In genomic region chr2:167904621-167905367, GRCm38 (mm10) we compare ENCODE assay signal across 18 mouse cellular contexts. TPM values are rescaled to one million over a fixed set of nuclear protein-coding genes. Genes with fewer than 3 reads are reported as not detected.
DNase-seq lines count a peak whose midpoint lies in the region; TF ChIP-seq lines count a peak whose summit lies in the region.
"Had no signal": no experiment of that assay in that cellular context is flagged by ENCODE, and none has a peak within 500 bp of the region (broad histone marks: within the 10 kb centered on the region; RNA-seq: fewer than 3 reads in every experiment).

No protein-coding gene starts in this region.

- no peak overlapping the region for H3K9ac ChIP-seq in heart, adult 2 months (ENCODE audit: low read depth, low read length)
- 0 out of 2 replicates have a peak overlapping the region, but pooled peaks have one; percentile 21 for H3K9ac ChIP-seq in ES-Bruce4 (ENCODE audit: low read depth, poor library complexity, severe bottlenecking)
- H3K9ac ChIP-seq: heart, embryonic 12.5 days; limb, embryonic 12.5 days had no signal

- no peak for TF ChIP-seq POLR2A in heart, adult 2 months (IDR thresholded peaks at IDR 0.05; ENCODE audit: insufficient read depth, low read depth, low read length)
- TF ChIP-seq POLR2A in lung, adult 2 months (IDR thresholded peaks at IDR 0.05; ENCODE audit: borderline replicate concordance, extremely low read depth, low read depth, low read length): no peak
- TF ChIP-seq POLR2A in ES-Bruce4 (IDR thresholded peaks at IDR 0.05; ENCODE audit: insufficient read depth, low read length): no peak
- TF ChIP-seq POLR2A in brain, embryonic 14.5 days (IDR thresholded peaks at IDR 0.05; ENCODE audit: borderline replicate concordance, extremely low read depth, insufficient read depth, insufficient read length, poor library complexity, severe bottlenecking): no peak

- H3K4me1 ChIP-seq in heart, adult 2 months (ENCODE audit: control insufficient read depth, insufficient read depth, low read length): no peaks in the 10 kb centered on the region
- H3K4me1 ChIP-seq in lung, adult 2 months (ENCODE audit: control insufficient read depth, insufficient read depth, low read length): peaks cover 3% of the 10 kb centered on the region; the same call in 1 of the 2 replicates
- H3K4me1 ChIP-seq in ES-Bruce4 (ENCODE audit: control insufficient read depth, insufficient read depth, low read length): peaks cover 1% of the 10 kb centered on the region

- no peak overlapping the region for H3K27ac ChIP-seq in heart, adult 2 months
- no peak overlapping the region for H3K27ac ChIP-seq in ES-Bruce4 (ENCODE audit: insufficient read depth, low read length)
- H3K27ac ChIP-seq: limb, embryonic 12.5 days; midbrain, embryonic 10.5 days had no signal

- 82% methylated on average over 12 of the region's 12 CpGs for WGBS in heart, adult 2 months
- 89% methylated on average over 12 of the region's 12 CpGs for WGBS in lung, adult 2 months

- intact Hi-C loops in heart, adult 2 months (cut with DNase I): no loop called here

- no peaks in the 10 kb centered on the region for H3K36me3 ChIP-seq in heart, adult 2 months (ENCODE audit: control insufficient read depth, insufficient read depth, low read length)
- no peaks in the 10 kb centered on the region for H3K36me3 ChIP-seq in ES-Bruce4 (ENCODE audit: control insufficient read depth, insufficient read depth, low read length, poor library complexity, severe bottlenecking)
- H3K36me3 ChIP-seq: heart, embryonic 12.5 days; limb, embryonic 12.5 days; midbrain, embryonic 10.5 days had no signal

- H3K79me2 ChIP-seq in heart, adult 2 months (replicated peaks; ENCODE audit: control insufficient read depth, insufficient read depth, low read length): no peaks in the 10 kb centered on the region

- no peak overlapping the region for H3K4me3 ChIP-seq in heart, adult 2 months
- H3K4me3 ChIP-seq in lung, adult 2 months (replicated peaks; ENCODE audit: extremely low read depth, low read depth, low read length): no peak overlapping the region
- peak overlapping the region; percentile 25 for H3K4me3 ChIP-seq in ES-Bruce4 (ENCODE audit: low read depth, low read length)
- H3K4me3 ChIP-seq: heart, embryonic 12.5 days; limb, embryonic 12.5 days; midbrain, embryonic 10.5 days had no signal

- no peaks in the 10 kb centered on the region for H3K9me3 ChIP-seq in ES-Bruce4 (replicated peaks; ENCODE audit: control insufficient read depth, insufficient read depth, low read length, poor library complexity, severe bottlenecking)
- H3K9me3 ChIP-seq: heart, embryonic 12.5 days; limb, embryonic 12.5 days; midbrain, embryonic 10.5 days had no signal

- no peak for TF ChIP-seq EP300 in heart, adult 2 months (IDR thresholded peaks at IDR 0.05; ENCODE audit: insufficient read depth, low read depth, low read length)
- TF ChIP-seq EP300 in ES-Bruce4 (IDR thresholded peaks at IDR 0.05; ENCODE audit: insufficient read depth, low read depth, low read length): no peak

- no peak for DNase-seq in heart, adult 2 months
- no peak for DNase-seq in heart, adult 18-20 months
- no peak for DNase-seq in lung, adult 2 months
- no peak for DNase-seq in lung, adult 18-20 months
- DNase-seq in brain, embryonic 14.5 days (ENCODE audit: low read depth): no peak
- no peak for DNase-seq in urinary bladder, postnatal 14 days (ENCODE audit: low spot score)
- no peak for DNase-seq in gastrocnemius, adult 18-20 months (ENCODE audit: low spot score)
- DNase-seq: adrenal gland, postnatal 14 days; cerebellum, postnatal 10 days; gastrocnemius, postnatal 14 days; heart, postnatal 36 days; kidney, adult 8-10 months; lung, postnatal 14 days; right cerebral cortex, adult 18-20 months had no signal

- TF ChIP-seq CTCF in heart, adult 2 months (IDR thresholded peaks at IDR 0.05): peak; percentile 47
- TF ChIP-seq CTCF in lung, adult 2 months (IDR thresholded peaks at IDR 0.05; ENCODE audit: insufficient read depth, low read length): 0 out of 2 replicates have a peak, but pooled peaks have one; percentile 10
- peak; percentile 63 for TF ChIP-seq CTCF in ES-Bruce4 (IDR thresholded peaks at IDR 0.05; ENCODE audit: low read depth, low read length)
- TF ChIP-seq CTCF in brain, embryonic 14.5 days (IDR thresholded peaks at IDR 0.05; ENCODE audit: borderline replicate concordance, extremely low read depth, insufficient read depth, insufficient read length): peak; percentile 9; the same call in 1 of the 2 replicates

- no peaks in the 10 kb centered on the region for H3K27me3 ChIP-seq in heart, adult 2 months (ENCODE audit: control insufficient read depth, insufficient read depth, low read length)
- no peaks in the 10 kb centered on the region for H3K27me3 ChIP-seq in ES-Bruce4 (ENCODE audit: control insufficient read depth, insufficient read depth, low read length, poor library complexity, severe bottlenecking)

RNA-seq across cellular contexts. Expression of gene Ptpn1, which starts 27.1 kb away (rescaled TPM):
- total RNA-seq in heart, adult 2 months (2021): 10 to 100 TPM; 21.4 to 23.2 TPM
- 15.7 and 17.6 TPM in 2 replicates for polyA plus RNA-seq in heart, adult 2 months (2012; rRNA removed)
- 10 to 100 TPM; 16.4 to 19.8 TPM for total RNA-seq in heart, adult 18-20 months (2021)
- 65.9 and 69.9 TPM in 2 replicates for polyA plus RNA-seq in lung, adult 2 months (2012; rRNA removed)
- 45.3 and 51.3 TPM in 2 replicates for polyA plus RNA-seq in ES-Bruce4 (2011; ENCODE audit: insufficient read depth, insufficient read length, low read depth, missing spikeins)
- polyA plus RNA-seq in brain, embryonic 14.5 days (2012; rRNA removed): 60.2 and 62.4 TPM in 2 replicates
- 10 to 100 TPM; 17.6 to 19.3 TPM for total RNA-seq in gastrocnemius, adult 18-20 months (2021)

Comparison
In these comparisons a context has a peak if more than half of its experiments do, and no peak if none do; other contexts are left out.
1. CTCF ChIP-seq: peak in every context shown above with its lines; median percentile 63 in ES-Bruce4; 47 in heart, adult 2 months; 10 in lung, adult 2 months; 9 in brain, embryonic 14.5 days.